Mouse (Mus musculus) liver, embryonic 12.5 days (tissue): Measurements from ENCODE around the gene Arhgef10l. TPM values are rescaled to one million over a fixed set of nuclear protein-coding genes. Genes with fewer than 3 reads are reported as not detected.
"Not testable (repeated sequence)": the region's sequence is repeated elsewhere in the genome, so short reads cannot be mapped to it uniquely, and the experiment has no call there.

Experiments used
- ATAC-seq: fragments of 200-750 bp; cut with Nextera tagmentation; 2 replicates; pipeline ENCODE4 v1.8.0; 2017; ENCODE audit warnings: moderate number of reproducible peaks, mild to moderate bottlenecking, moderate library complexity
- H3K27ac ChIP-seq: fragments of 300-500 bp; sonication (generic); 2 replicates; pipeline ENCODE4 v1.5.1; 2016; ENCODE audit warnings: mild to moderate bottlenecking
- H3K27me3 ChIP-seq: fragments of 300-500 bp; sonication (generic); replicated peaks from 2 replicates; pipeline ENCODE4 v1.6.1; 2016; ENCODE audit warnings: mild to moderate bottlenecking, moderate library complexity
- H3K36me3 ChIP-seq: fragments of 300-500 bp; sonication (generic); 2 replicates; pipeline ENCODE4 v1.6.1; 2016; ENCODE audit warnings: mild to moderate bottlenecking, moderate library complexity
- H3K4me1 ChIP-seq: fragments of 300-500 bp; sonication (generic); 2 replicates; pipeline ENCODE4 v1.6.1; 2016
- H3K4me2 ChIP-seq: fragments of 300-500 bp; sonication (generic); 2 replicates; pipeline ENCODE4 v1.6.1; 2016; ENCODE audit warnings: mild to moderate bottlenecking, moderate library complexity
- H3K4me3 ChIP-seq: fragments of 300-500 bp; sonication (generic); 2 replicates; pipeline ENCODE4 v1.5.1; 2016; ENCODE audit warnings: mild to moderate bottlenecking, moderate library complexity
- H3K9ac ChIP-seq: fragments of 300-500 bp; sonication (generic); 2 replicates; pipeline ENCODE4 v1.6.1; 2016; ENCODE audit warnings: mild to moderate bottlenecking, moderate library complexity
- H3K9me3 ChIP-seq: fragments of 300-500 bp; sonication (generic); replicated peaks from 2 replicates; pipeline ENCODE4 v1.6.1; 2016; ENCODE audit warnings: mild to moderate bottlenecking, moderate library complexity
- WGBS: fragments of 180-500 bp; shearing (Covaris S2); methylation state at CpG from one replicate; pipeline ENCODE4 v1.1.7; 2016; ENCODE audit not compliant: insufficient replicate concordance; 5-methylcytosine and 5-hydroxymethylcytosine counted together
- polyA plus RNA-seq: library from polyadenylated mRNA; unstranded; fragments of >200 nt; fragmentation: Nextera tagmentation; extraction: Ambion mirVana; gene quantifications from 2 replicates; pipeline ENCODE4 v1.2.1, GENCODE M21; 2016

Gene Arhgef10l
- polyA plus RNA-seq, 1 experiment from 2014 or later: 3.5 TPM

GRCm38 (mm10) chr4:140567911-140568480 is 97.8 kb downstream of the Arhgef10l start:
- Histone ChIP-seq H3K27ac (no peak overlapping the region), H3K4me1 (peaks cover 18% of the 10 kb centered on the region), H3K27me3 (no peaks in the 10 kb centered on the region), H3K36me3 (peaks cover 43% of the 10 kb centered on the region), H3K9me3 (no peaks in the 10 kb centered on the region), H3K4me3 (no peak overlapping the region), H3K9ac (no peak overlapping the region), H3K4me2 (no peak overlapping the region)
- no peak for ATAC-seq
- WGBS: 68% methylated on average over 11 of the region's 11 CpGs

DNA sequence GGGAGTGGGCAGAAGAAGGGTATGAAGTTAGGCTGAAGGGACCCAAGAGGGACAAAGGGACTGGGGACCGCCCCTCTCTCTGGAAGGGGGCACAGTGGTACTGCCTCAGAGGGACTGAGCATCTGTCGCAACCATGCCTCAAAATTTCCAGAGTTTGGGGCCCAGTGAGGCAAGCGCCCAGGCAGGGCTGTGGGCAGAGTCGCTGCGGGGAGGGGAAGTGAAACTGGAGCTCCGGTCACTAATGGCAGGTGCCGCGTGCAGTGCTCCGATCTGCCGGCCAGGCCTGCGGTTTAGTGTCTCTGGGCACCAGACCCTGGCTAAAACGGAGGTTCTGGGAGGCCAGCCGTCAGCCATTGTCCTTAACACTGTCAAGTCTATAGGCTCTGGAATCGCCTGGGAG is 99.0 kb downstream of the Arhgef10l start:
- peaks cover 18% of the 10 kb centered on the region for H3K4me1 ChIP-seq
- H3K36me3 ChIP-seq: peaks cover 56% of the 10 kb centered on the region
- 66% methylated on average over 14 of the region's 14 CpGs for WGBS
- no peak overlapping the region; the same call in 1 of the 2 replicates for H3K27ac ChIP-seq
- H3K27me3 ChIP-seq: no peaks in the 10 kb centered on the region
- no peak for ATAC-seq
- H3K4me2 ChIP-seq: no peak overlapping the region
- H3K4me3 ChIP-seq: no peak overlapping the region
- no peak overlapping the region for H3K9ac ChIP-seq
- H3K9me3 ChIP-seq: peaks cover 2% of the 10 kb centered on the region

DNA sequence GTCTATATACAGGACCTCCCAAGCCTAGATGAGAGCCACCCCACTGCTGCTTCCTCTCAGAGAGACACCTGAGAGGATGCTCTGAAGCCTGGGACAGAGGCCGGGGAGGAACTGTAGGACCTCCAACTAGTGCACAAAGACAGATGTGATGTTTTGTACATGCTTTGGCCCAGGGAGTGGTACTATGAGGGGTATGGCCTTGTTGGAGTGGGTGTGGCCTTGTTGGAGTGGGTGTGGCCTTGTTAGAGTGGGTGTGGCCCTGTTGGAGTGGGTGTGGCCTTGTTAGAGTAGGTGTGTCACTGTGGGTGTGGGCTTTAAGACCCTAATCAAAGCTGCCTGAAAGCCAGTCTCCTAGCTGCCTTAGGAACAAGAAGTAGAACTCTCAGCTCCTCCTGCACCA is 101.4 kb downstream of the Arhgef10l start:
- H3K9ac ChIP-seq, H3K27ac ChIP-seq, H3K4me3 ChIP-seq, H3K9me3 ChIP-seq, H3K27me3 ChIP-seq, H3K4me2 ChIP-seq: not testable (repeated sequence)
- Histone ChIP-seq H3K36me3 (peaks cover 57% of the 10 kb centered on the region), H3K4me1 (peaks cover 18% of the 10 kb centered on the region)
- peak; percentile 43 for ATAC-seq
- 70% methylated on average over 1 of the region's 1 CpGs for WGBS

- H3K4me2 ChIP-seq: no peak overlapping the region
- H3K9me3 ChIP-seq: peaks cover 9% of the 10 kb centered on the region
- no peak overlapping the region for H3K27ac ChIP-seq
- H3K27me3 ChIP-seq: no peaks in the 10 kb centered on the region
- H3K36me3 ChIP-seq: peaks cover 45% of the 10 kb centered on the region
- no peak for ATAC-seq
- no peak overlapping the region for H3K4me3 ChIP-seq
- H3K4me1 ChIP-seq: peaks cover 25% of the 10 kb centered on the region
- 64% methylated on average over 10 of the region's 10 CpGs for WGBS
- no peak overlapping the region for H3K9ac ChIP-seq
These were observed 103.2 kb downstream of the Arhgef10l start for GRCm38 (mm10) chr4:140562461-140563178.

GRCm38 (mm10) chr4:140561744-140562143 is 104.1 kb downstream of the Arhgef10l start:
- Histone ChIP-seq H3K27me3 (no peaks in the 10 kb centered on the region), H3K27ac (no peak overlapping the region), H3K4me1 (peaks cover 25% of the 10 kb centered on the region), H3K4me2 (no peak overlapping the region), H3K4me3 (no peak overlapping the region), H3K36me3 (peaks cover 37% of the 10 kb centered on the region), H3K9me3 (peaks cover 9% of the 10 kb centered on the region), H3K9ac (no peak overlapping the region)
- WGBS: 83% methylated on average over 3 of the region's 3 CpGs
- ATAC-seq: no peak

DNA sequence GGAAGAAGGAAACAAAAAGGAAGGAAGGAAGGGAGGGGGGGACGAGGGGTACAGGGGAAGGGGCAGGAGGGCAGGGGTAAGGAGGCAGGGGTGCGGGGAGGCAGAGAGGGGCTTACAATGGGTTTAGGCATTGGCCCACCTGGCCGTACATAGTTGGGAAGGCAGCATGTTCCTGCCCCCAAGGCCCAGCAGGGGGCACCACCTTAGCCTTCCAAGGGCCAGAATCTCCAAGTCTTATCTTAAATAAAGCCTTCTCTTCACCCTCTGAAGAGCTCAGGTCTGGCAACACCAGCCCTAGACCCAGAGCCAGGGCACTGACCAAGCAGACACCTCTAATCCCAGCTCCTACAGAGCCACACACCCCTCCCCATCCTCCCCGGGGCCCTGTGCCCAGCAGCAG is 106.0 kb downstream of the Arhgef10l start:
- Histone ChIP-seq H3K4me2 (no peak overlapping the region), H3K27me3 (no peaks in the 10 kb centered on the region), H3K9me3 (peaks cover 9% of the 10 kb centered on the region), H3K4me3 (no peak overlapping the region), H3K27ac (no peak overlapping the region), H3K4me1 (peaks cover 23% of the 10 kb centered on the region), H3K36me3 (peaks cover 30% of the 10 kb centered on the region), H3K9ac (no peak overlapping the region)
- no peak for ATAC-seq
- 53% methylated on average over 4 of the region's 4 CpGs for WGBS

DNA sequence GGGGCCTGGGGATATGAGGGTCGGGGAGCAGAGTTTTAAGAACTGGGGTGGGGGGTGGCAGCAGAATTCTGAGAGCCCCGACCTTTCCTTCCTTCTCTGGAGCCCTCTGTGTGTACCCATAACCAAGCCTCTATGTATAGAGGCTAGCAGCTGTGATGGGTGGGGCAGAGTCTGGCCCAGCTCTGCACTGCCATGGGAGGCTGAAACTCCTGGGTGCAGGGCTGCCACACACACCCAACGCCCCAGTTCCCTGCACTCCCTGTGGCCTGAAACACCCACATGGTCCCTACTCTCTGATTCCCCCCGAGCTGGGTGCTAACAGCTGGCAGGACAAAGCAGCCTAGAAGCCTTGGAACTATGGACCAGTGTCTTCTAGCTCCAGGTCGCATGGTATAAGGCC is 107.6 kb downstream of the Arhgef10l start:
- no peak for ATAC-seq
- Histone ChIP-seq H3K9me3 (peaks cover 9% of the 10 kb centered on the region), H3K4me3 (no peak overlapping the region), H3K4me2 (no peak overlapping the region), H3K27ac (no peak overlapping the region), H3K36me3 (peaks cover 29% of the 10 kb centered on the region), H3K9ac (no peak overlapping the region), H3K27me3 (no peaks in the 10 kb centered on the region), H3K4me1 (0 out of 2 replicates have a peak, but pooled peaks cover 7% of the 10 kb centered on the region)
- WGBS: 60% methylated on average over 5 of the region's 5 CpGs

DNA sequence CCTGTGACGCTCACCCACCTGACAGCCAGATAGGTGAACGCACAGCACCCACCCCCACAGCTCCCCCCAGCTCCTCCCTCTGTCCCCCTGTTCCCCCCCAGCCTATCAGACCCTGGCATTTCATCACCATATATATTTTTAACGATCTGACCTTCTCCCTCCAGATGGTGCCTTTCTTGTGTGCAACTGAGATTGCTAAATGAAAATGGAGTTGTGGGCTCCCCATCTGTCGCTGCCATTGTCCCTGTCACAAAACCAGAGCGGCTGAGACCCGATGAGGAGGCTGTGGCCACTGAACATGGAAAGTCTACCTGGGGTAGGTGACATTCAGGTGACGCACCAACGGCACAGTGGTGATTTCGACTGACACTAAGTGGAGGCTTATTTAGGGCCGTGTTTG is 109.3 kb downstream of the Arhgef10l start:
- no peak overlapping the region for H3K9ac ChIP-seq
- peaks cover 24% of the 10 kb centered on the region for H3K36me3 ChIP-seq
- H3K4me2 ChIP-seq: no peak overlapping the region
- H3K9me3 ChIP-seq: peaks cover 4% of the 10 kb centered on the region
- H3K27me3 ChIP-seq: no peaks in the 10 kb centered on the region
- H3K27ac ChIP-seq: no peak overlapping the region
- H3K4me1 ChIP-seq: 0 out of 2 replicates have a peak, but pooled peaks cover 7% of the 10 kb centered on the region
- H3K4me3 ChIP-seq: no peak overlapping the region
- no peak for ATAC-seq
- 73% methylated on average over 10 of the region's 10 CpGs for WGBS

- Histone ChIP-seq H3K9ac (no peak overlapping the region), H3K9me3 (no peaks in the 10 kb centered on the region), H3K36me3 (peaks cover 27% of the 10 kb centered on the region), H3K27ac (no peak overlapping the region), H3K4me3 (no peak overlapping the region), H3K27me3 (no peaks in the 10 kb centered on the region), H3K4me1 (0 out of 2 replicates have a peak, but pooled peaks cover 7% of the 10 kb centered on the region), H3K4me2 (no peak overlapping the region)
- WGBS: 42% methylated on average over 7 of the region's 7 CpGs
- ATAC-seq: 0 out of 2 replicates have a peak, but pooled peaks have one; percentile 11
These were observed 110.5 kb downstream of the Arhgef10l start for GRCm38 (mm10) chr4:140555273-140555672.

DNA sequence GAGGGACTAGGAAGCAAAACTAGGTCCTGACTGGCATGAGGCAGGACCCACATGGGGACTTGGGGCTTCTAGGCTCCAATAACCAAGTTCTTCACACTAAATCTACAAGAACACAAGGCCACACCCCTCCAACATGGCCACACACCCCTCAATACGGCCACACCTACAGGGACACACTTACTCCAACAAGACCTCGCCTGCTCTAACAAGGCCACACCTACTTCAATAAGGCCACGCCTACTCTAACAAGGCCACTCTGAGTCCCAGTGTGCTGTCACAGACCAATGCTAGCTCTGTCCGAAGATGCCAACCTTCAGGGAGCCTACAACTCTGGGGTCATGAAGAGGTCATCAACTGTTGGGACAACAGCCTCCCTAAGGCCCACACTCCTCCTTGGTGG is 111.3 kb downstream of the Arhgef10l start:
- Histone ChIP-seq H3K4me2 (no peak overlapping the region), H3K9me3 (no peaks in the 10 kb centered on the region), H3K9ac (no peak overlapping the region), H3K27ac (no peak overlapping the region), H3K27me3 (no peaks in the 10 kb centered on the region), H3K4me1 (0 out of 2 replicates have a peak, but pooled peaks cover 7% of the 10 kb centered on the region), H3K36me3 (peaks cover 31% of the 10 kb centered on the region), H3K4me3 (no peak overlapping the region)
- WGBS: 49% methylated on average over 4 of the region's 4 CpGs
- ATAC-seq: peak; percentile 59; the same call in 1 of the 2 replicates

GRCm38 (mm10) chr4:140551766-140552165 is 114.0 kb downstream of the Arhgef10l start:
- Histone ChIP-seq H3K4me3 (no peak overlapping the region), H3K9ac (no peak overlapping the region), H3K9me3 (no peaks in the 10 kb centered on the region), H3K4me2 (no peak overlapping the region), H3K4me1 (no peaks in the 10 kb centered on the region), H3K27ac (no peak overlapping the region), H3K36me3 (peaks cover 26% of the 10 kb centered on the region), H3K27me3 (no peaks in the 10 kb centered on the region)
- no peak for ATAC-seq
- WGBS: 82% methylated on average over 17 of the region's 17 CpGs

DNA sequence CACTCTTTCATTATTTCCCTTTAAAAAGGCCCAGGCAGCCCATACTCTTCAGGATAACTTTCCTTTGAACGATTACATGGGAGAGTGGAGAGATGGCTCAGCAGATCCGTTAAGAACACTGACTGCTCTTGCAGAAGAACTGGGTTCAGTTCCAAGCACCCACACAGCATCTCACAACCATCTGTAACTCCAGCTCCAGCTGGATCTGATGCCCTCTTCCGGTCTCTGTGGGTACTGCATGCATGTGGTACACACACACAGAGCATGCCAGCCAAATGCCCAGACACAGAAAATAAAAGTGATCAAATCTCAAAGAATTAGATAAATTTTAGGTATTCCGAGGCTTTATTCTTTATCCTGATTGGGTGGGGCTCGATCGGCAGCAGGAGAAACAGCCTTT is 115.1 kb downstream of the Arhgef10l start:
- H3K4me1 ChIP-seq: no peaks in the 10 kb centered on the region
- H3K9ac ChIP-seq: no peak overlapping the region
- ATAC-seq: no peak
- no peak overlapping the region for H3K4me2 ChIP-seq
- no peak overlapping the region for H3K27ac ChIP-seq
- no peak overlapping the region for H3K4me3 ChIP-seq
- no peaks in the 10 kb centered on the region for H3K27me3 ChIP-seq
- 76% methylated on average over 6 of the region's 6 CpGs for WGBS
- H3K9me3 ChIP-seq: no peaks in the 10 kb centered on the region
- H3K36me3 ChIP-seq: peaks cover 26% of the 10 kb centered on the region
